Mouse (Mus musculus): Measurements from ENCODE around the gene H3f3a.
A peak's percentile ranks its signal among the peaks of the same experiment; 100 is the strongest.

Gene H3f3a

DNA sequence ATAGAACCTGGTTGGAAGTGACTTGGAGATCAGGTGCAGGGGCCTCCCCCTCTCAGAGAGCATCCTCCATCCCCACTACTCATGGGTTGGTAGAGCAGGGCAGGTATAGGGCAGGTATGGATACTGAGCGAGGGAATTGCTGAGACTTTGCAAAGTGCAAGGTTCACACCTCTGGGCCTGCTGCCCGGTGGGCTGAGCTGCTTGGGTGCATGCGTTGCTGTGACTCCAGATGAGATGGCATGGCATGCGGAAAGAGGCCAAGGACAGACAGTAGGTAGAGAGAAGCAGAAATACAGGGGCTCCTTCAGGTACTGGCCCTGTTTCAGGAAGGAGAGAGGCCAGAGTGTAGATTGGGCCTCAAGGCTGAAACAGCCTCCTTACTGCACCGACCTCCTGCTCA, 32.5 kb downstream of the H3f3a start:
- no peak for DNase-seq

DNA sequence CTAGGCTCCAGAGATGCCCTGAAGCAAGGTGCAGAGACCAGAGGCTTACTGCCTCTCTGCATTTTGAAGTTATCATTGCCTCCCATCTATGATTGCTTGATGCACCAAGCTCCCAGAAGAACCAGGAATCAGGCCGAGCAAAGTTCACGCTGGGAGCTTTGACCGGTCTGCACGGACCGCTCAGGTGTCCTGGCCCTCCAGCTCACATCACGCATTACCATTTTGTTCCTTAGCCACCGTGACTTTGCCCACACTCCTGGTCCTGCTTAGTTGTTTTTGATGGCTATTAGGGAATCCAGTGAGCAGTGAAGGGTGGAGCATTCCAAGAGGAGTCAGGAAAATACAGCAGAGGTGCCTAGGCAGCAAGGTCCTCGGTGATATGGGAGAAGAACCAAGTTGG, 33.5 kb downstream of the H3f3a start:
- DNase-seq, result no peak

GRCm38 (mm10) chr1:180778941-180779340, 34.8 kb downstream of the H3f3a start:
- no peak for DNase-seq

DNA sequence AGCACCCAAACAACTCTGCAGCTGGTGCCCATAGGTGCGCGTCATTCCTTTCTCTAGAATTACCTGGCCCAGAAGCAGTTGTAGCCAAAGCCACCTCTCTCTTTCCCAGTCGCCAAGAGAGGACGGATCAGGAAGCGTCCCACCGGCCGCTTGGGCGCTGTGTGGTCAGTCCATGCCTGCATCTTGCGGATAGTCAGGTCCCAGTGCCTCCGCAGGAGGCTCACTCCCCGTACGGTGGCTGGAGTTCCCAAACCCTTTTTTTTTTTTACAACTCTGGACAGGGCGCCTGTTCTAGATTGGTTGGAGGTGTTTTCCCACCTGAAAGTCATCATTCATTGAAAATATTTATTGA, 35.4 kb downstream of the H3f3a start:
- DNase-seq, result no peak

DNA sequence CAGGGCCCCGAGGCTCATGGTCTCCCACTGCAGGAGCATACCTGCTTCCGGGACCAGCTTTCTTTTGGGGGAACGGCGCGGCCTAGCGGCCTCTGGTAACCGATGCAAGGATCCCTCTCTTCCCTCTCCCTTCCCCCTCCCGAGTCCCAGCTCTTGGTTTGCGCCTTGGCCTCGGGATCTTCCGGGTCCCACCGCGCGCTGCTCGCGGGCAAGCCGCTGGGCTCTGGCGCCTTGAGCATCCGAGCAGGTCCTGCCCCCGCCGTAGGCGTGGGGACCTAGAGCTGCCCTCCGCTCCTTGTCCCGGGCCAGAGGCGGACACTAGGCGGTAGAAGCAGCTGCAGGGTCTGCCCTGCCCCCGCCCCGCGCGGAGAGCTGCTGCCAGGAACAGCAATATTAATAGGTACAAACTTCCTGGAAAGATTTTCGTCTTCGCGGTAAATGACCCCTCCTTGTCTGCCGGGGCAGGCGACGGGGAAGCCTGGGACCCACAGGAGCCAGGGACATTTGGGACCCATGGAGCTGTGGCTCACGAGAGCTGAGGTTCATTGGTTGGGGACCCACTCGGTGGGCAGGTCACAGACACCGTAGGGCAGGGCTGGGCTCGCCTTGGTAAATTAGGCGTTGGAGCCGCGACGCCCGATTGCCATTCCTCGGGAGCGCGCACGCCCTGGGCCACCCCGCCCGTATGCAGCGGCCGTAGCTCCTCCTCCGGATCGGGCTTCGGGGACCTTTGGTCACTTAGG, 35.9 kb downstream of the H3f3a start:
- DNase-seq, result peak; percentile 89

DNA sequence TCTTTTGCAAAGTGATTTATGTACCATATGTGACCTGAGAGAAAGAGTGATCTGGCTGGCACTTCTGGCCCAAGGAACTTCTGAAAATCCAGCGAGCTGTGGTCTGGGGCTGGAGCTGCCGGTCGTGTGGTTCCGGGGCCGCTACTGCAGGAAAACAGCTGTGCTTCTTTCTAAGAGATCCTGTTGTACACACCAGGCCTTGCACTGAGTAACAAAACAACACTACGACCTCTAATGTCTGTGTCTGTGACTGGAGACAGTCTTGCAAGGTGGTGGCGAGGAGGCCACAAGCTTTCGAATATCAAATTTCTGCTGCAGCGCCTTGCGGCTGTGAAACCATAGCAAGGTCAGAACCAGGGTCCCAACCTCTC, 36.5 kb downstream of the H3f3a start:
- DNase-seq, result no peak

DNA sequence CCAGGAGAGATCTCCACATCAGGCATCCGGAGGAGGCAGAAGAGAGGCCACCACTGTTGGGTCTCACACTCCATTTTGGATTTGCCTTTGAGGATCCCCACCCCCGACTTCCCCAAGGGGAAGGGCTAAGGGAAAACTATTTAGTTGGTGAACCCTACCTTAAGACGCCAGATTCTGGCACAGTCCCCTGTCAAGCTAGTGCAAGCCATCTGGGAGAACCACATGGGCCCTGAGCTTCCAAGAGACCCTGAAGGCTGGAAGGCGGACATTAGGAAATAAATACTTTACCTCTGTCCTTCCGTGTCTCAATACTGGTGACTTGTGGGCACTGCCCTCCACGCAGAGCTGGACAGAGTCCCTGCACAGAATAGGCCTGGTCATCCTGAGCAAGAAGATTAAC, 37.2 kb downstream of the H3f3a start:
- peak in 1 of 2 experiments; percentile 19 for DNase-seq

DNA sequence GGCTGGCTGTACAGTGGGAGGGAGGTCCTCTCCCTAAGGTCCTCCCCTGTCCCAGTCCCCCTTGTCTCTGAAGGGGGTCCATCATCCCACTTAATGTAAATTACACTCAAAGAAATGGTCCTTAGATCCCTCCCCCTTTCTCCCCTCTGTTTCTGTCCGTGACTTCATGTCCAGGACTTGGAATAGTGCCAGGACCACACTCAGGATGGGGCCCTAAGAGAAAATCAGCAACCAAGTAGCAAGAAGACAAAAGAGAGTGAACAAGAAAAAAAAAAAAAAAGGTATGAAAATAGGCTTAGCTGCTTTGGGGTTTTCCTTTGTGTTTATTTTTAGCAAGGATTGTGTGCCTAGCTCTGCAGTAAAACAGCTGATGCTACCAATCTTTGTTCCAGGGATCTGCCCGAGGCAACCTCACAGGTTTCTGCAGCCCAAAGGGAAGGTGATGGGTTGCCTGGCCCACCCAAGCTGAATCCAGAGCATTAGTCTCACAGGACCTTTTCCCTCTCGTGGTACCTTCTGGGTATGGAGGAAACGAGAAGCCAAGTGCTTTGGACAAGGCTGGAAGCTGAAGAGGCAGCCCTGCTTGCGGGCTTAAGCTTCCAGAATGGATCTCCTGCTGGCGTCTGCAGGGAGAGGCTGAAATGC, 37.8 kb downstream of the H3f3a start:
- DNase-seq, result no peak

GRCm38 (mm10) chr1:180775317-180775716, 38.4 kb downstream of the H3f3a start:
- DNase-seq, result no peak

GRCm38 (mm10) chr1:180774664-180775063, 39.1 kb downstream of the H3f3a start:
- no peak for DNase-seq

DNA sequence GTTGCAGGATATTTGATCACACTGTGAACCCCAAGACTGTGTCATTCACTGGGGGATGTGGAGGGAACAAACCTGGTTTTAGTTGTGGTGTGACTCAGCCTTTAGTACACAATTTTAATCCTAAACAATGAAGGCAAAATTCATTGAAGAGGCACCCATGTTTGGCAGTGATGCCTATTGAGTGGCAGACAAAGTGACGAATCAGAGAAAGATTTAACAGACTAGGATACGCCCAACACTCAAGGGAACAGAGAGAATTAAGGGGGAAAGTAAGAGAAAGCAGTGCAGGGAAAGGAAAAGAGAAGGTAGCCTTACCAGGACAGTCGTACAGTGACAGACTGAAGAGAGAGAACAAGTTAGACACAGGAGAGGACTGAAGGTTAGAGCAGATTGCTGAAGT, 41.5 kb downstream of the H3f3a start:
- DNase-seq, result no peak

DNA sequence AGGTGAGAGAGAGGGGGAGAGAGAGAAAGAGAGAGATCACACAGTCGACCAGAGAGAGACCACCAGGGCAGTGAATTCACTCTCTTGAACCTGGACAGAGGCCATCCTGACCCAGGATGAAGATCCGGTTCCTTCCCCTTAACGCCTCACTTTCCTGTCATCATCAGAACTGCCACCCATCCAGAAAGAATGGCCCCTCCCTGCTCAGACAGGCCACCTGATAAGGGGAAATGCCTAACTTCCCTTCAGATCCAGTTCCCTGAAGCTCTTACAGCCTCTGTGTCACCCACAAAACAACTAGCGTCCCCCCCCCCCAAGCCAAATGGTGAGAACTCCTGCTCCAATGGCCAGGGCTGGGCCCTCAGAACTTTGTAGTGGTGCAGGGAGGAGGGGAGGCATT, 42.0 kb downstream of the H3f3a start:
- no peak for DNase-seq

DNA sequence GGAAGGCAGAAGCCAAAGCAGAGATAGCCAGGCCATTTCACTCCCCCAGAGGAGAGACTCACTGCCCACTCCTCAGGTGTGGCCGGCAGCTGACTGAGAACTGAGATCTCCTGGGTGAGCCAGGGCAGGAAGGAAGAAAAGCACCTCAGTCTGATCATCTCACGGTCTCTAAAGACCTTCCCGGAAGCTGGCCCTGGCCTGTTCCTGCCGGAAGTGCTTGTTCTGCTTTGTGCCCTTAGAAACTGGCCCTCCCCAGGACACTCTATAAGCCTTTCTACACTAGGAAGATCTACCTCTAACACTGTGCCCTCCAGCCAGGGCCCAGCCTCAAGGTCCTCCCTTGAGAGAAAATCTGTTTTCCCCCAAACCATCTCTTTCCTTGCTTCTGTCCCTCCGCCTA, 42.4 kb downstream of the H3f3a start:
- DNase-seq, result no peak

GRCm38 (mm10) chr1:180768334-180769168, 45.2 kb downstream of the H3f3a start:
- peak; percentile 83 to 91 for DNase-seq

DNA sequence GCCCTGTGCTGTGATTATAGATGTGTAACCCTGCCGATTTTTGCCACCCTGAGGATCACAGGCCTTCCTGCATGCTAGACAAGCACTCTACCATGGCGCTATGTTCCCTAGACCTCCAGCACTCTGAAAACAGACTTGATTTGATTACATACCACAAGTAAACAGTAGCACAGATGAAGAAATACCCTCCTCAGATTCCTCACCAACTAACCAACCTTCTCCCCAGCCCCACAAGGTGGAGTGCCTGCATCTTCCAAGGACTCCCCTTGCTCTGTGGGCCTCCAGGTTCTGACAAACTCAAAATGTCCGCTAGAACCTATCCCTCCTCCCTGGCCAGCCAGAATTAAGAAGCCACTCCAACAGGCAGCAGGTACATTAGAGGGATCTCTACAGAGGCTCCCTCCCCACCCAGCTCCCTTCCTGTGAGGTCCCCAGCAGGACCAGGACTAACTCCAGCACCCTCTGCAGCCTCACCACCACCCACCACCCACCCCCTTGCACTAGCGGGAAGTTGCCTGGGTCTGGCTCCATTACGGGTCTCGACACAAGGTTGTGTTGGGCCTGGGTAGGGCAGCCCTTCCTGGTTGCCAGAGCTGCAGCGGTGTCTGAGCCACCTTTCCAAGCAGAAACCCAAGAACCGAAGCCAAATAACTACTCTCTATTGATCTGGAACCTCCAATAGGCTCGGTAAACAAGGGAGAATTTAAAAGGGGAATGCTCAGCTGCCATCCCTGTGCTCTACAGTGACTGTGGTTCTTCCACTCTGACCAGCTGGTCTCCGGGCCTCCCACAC, 46.0 kb downstream of the H3f3a start:
- no peak for DNase-seq

GRCm38 (mm10) chr1:180766557-180766956, 47.2 kb downstream of the H3f3a start:
- no peak for DNase-seq

- DNase-seq, result no peak
Observed at GRCm38 (mm10) chr1:180765393-180765792, 48.4 kb downstream of the H3f3a start.

DNA sequence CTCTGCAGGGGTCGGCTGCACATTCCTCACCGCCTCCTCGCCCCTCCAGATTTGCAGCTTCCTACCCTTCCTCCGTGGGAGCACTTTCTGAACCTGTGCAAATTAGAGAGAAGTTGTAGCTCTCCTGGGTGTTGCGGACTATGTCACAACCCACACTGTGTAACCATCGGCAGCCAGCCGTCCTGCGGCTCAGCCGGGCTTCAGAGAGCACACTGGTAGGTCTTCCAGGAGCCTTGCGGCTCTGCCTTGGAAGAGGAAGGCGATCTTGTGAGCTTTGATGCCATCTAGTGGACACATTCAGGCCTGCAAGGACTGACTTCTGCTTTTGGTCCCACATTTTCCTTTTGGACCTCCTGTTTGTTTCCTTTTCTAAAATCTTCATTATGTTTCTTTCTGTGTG, 49.9 kb downstream of the H3f3a start:
- peak; percentile 85 to 88 for DNase-seq

GRCm38 (mm10) chr1:180763307-180763706, 50.4 kb downstream of the H3f3a start:
- peak in 1 of 2 experiments; percentile 29 for DNase-seq

DNA sequence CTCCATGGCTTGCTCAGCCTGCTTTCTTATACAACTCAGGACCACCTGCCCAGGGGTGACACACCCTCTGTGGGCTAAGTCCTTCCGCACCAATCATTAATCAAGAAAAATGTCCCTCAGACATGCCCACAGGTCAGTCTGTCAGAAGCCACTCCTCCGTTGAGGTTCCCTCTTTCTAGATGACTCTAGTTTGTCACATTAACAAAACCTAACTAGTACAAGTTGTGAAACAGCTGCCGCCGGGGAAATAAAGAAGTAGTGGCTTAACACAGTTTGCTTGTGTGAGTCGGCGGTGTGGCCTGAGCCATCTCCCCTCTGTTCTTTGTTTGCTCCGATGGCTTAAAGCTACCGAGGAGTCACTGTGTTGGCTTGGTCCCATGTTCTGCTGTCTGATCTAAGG, 51.1 kb downstream of the H3f3a start:
- no peak for DNase-seq

GRCm38 (mm10) chr1:180762180-180762579, 51.6 kb downstream of the H3f3a start:
- no peak for DNase-seq

DNA sequence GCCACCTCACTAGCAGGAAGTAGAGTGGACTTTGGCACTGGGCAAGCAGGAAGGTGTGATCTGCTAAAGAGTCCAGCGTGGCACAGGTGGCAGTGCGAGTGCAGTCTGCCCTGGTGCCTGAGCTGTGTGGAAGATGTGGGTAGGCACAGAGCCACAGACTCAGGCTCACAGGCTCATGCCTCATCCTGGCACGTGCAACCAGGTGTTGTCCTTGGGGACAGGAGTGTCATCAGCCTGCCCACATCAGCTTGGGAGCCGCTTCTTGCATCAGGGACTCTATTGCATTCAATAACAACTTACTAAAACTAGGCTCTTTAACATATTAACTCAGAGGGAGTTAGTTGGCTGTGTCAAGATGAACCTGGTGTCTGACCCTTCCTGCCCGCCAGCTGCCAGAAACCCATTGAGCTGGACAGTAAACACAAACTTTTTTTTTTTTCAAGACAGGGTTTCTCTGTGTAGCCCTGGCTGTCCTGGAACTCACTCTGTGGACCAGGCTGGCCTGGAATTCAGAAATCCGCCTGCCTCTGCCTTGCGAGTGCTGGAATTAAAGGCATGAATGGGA, 55.7 kb downstream of the H3f3a start:
- DNase-seq, result no peak

Measured in cerebellum, adult 18-20 months (tissue).